Mouse (Mus musculus) gastrocnemius, adult 2 months (tissue): ENCODE results near the gene Sec31b. TPM values are rescaled to one million over a fixed set of nuclear protein-coding genes. Genes with fewer than 3 reads are reported as not detected.

Experiments
- DNase-seq: peaks from one replicate; pipeline ENCODE4 v3.0.0; 2022
- H3K27ac ChIP-seq: fragments of 200-600 bp; 2 replicates; pipeline ENCODE4 v1.8.1; 2022; ENCODE audit warnings: mild to moderate bottlenecking
- H3K4me3 ChIP-seq: fragments of 200-600 bp; 2 replicates; pipeline ENCODE4 v1.8.1; 2022; ENCODE audit warnings: mild to moderate bottlenecking, moderate library complexity
- CTCF ChIP-seq: fragments of 200-600 bp; IDR thresholded peaks from 2 replicates; pipeline ENCODE4 v1.8.1; 2022; ENCODE audit warnings: antibody characterized with exemption, mild to moderate bottlenecking, moderate library complexity
- intact Hi-C: fragments of 180-260 bp; cut with DNase I; formaldehyde crosslinking; loops from one replicate; pipeline ENCODE4 v1.15.1; 2025
- total RNA-seq, 2 experiments: library from RNA; stranded (reverse); gene quantifications; 2 replicates each; pipeline ENCODE4 v1.2.3; 2021

The Sec31b gene
- total RNA-seq, 2 experiments from 2014 or later = 19.0 to 21.9 TPM

DNA sequence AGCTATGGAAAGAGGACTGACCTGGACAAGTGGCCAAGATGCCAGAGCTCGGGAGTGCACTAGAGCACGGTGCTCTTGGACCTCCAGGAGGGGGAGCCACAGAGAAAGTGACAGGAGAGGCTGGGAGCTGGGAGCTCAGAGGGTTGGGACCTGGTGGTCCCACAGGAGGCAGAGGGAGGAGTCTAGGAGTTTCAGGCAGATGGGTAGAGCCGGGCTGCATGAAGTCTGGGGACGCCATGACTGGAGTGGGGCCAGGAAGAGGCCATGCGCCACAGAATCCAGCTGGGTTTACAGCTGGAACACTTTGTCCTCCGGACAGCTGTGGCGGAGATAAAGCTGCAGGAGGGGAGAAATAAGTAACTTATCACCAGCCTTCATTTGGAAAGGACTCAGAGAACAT, 26.5 kb downstream of the Sec31b start:
- no peak overlapping the region for H3K4me3 ChIP-seq
- H3K27ac ChIP-seq = no peak overlapping the region
- intact Hi-C loops = no loop called here
- peak; percentile 41 for TF ChIP-seq CTCF
- DNase-seq = peak; percentile 56

DNA sequence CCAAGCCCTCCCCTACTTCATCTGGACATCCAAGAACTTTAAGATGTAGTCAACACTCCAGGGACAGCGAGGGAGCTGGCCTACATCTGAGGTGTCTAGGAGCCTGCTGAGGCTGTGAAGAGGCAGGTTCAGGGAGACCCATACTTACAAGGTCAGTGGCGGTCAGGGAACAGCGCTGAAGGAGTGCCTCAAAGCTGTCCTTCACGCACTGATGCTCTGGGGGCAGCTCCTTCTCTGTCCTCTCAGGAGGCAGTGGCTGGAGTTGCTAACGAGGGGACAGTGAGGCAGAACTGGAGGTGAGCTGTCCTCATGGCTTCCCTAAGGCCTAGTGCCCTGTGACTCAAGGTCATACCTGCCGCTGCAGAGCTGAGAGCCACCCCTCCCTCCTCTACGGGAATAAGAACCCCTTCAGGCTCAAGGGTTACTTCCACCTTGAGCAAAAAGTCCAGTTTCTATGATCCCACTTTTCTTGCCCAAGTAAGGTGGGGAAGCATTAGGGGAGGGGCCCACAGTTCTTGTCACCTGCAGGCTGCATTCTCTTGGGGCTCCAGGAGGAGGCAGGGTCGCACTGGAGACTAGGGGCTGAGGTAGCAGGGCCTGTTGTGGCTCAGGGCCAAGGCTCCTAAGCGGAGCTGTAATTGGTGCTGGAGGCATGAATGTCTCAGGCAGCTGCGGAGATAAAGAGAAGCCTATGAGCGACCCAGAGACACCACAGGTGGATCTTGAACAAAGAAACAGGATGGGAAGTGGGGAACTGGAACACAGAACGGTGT, 27.5 kb downstream of the Sec31b start:
- no peak for TF ChIP-seq CTCF
- H3K27ac ChIP-seq = no peak overlapping the region
- DNase-seq = no peak
- intact Hi-C loops = no loop called here
- H3K4me3 ChIP-seq = no peak overlapping the region

DNA sequence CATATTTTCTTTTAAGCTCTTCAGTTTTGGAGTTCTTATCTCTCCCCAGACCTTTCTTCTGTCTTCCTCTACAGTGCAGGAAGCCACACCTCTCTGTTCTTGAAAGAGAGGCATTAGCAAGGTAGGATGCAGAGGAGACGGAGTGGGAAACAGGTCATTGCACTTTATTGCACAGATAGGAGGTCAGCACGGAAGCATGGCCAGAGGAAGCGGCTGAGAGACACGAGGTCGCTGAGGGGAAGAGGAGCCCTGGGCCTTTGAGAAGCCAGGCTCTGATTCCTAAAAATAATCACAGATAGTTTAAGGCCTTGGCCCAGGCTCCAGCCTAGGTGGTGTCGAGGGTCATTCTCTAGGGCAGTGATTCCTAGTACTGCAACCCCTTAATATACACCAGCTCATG, 29.9 kb downstream of the Sec31b start:
- H3K4me3 ChIP-seq = no peak overlapping the region
- H3K27ac ChIP-seq = no peak overlapping the region
- intact Hi-C loops = no loop called here
- no peak for TF ChIP-seq CTCF
- no peak for DNase-seq

DNA sequence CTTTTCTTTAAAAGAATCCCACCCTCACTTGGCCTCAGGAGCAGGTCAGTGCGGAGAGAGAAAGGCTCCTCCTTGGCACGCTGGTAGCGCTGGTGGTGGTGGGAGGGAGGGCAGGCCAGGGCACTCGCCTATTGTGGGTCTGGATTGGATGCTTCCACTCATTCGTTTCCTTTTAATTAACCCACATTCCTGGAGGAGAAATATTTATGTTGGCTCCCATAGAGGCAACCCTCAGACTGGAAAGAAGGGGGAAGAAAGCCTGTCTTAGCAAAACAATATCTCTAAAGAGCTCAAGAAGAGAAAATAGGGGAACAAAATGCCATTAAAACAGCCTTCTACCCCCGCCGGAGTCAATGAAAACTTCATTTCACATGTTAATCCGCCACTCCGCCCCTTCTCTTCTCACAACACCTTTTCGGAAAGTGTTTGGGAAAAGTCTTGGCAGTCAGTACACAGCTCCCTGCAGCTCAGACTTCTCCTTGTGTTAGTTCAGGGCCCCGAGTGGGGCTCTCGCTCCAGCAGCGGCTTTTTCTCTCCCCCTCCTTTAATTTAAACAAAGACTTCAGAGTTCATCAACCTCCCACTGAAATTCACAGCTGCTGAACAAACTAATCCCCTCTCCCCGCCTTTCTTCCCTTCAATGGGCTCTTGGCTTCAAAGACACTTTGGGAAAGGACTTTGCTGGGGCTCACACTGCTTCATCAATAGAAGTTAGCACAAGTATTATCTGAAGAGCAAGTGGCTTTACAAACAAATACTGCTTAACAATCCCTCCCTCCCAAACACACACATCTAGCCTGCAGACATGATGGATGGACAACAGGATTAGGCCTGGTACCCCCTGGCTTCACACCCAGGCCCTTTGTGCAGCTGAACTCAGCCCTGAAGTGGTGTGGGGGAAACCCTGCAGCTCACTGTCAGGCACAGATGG, 30.9 kb downstream of the Sec31b start:
- Histone ChIP-seq H3K27ac (no peak overlapping the region), H3K4me3 (no peak overlapping the region)
- intact Hi-C loops = no loop called here
- DNase-seq = no peak
- no peak for TF ChIP-seq CTCF

DNA sequence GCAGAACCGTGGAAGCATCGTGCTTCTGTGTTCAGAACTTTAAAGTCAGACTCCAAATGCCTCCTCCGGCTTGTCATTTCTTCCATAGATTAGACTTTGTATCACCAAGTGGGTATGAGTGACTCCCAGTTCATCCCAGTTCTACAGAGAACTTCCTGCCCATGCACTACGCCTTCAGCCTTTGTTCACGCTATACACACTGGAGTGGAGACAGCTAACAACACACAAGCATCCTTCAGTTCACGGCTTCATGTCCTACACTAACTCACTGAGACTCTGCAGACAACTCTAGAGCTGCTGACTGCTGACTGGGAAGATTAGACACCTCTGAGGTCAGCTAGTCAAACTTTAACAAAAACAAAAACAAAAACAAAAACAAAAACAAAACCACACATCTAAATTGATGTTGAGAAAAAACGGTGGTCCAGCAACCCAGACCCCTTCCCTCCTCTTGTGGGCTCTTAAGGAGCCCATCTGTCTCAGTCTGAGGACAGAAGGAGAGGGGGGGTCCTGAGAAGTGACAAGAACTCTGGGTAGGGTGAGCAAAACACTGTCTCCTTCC, 31.7 kb downstream of the Sec31b start:
- no peak overlapping the region for H3K27ac ChIP-seq
- H3K4me3 ChIP-seq = no peak overlapping the region
- TF ChIP-seq CTCF = no peak
- intact Hi-C loops = no loop called here
- no peak for DNase-seq

DNA sequence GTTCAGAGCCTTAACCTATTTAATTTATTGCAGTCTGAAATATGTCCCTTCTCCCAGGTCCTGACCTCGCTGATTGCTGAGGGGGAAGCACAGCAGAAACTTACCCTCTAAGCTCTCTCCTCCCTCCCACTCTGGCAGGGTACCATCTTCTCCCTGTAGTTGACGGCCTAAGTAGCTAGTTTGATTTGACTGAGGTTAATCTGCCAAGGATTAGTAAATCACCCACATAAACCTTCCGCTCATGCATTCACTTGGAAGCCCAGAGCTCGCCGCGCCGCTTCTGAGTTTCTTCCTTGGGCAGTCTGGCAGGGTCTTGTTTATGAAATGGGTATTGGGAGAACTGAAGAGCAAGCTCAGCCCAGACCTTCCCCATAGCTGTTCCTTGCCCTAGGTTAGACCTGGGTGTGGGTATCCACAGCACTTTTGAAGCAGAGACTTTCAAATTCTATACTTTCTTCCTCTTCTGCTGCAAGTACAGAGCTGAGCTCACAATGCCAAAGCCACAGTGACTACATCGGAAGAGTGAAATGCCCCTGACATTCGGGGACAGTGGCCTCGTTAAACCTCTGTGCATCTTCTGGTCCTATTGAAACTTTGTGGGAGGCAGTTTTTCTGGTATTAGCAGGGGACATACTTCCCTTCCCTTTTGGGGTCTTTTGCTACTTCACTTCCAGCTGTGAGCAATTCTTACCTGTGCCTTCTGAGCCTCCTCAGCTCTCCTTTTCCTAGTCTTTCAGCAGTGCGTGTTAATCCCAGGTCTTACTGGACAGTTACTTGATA, 32.4 kb downstream of the Sec31b start:
- no peak overlapping the region for H3K27ac ChIP-seq
- H3K4me3 ChIP-seq = no peak overlapping the region
- TF ChIP-seq CTCF = no peak
- intact Hi-C loops = no loop called here
- no peak for DNase-seq

DNA sequence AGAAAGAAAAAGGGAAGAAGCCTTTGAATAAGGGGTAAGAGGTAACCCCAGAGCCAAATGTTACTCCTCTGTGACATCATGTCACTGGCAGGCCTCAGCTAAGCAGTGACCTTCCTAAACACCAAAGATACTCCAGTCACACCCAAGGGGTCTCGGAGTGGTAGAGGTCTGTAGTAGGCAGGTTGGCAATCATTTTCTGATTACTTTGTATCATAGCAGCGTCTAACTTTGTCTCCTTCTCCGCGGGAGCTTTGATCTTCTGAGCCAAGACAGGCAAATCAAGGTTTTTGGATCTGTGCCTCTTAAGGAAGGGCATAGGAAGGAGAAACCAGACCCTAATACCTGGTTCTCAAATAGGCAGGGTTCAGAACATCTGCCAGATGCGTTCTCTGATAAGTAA, 33.1 kb downstream of the Sec31b start:
- intact Hi-C loops = no loop called here
- Histone ChIP-seq H3K27ac (no peak overlapping the region), H3K4me3 (no peak overlapping the region)
- DNase-seq = no peak
- no peak for TF ChIP-seq CTCF

DNA sequence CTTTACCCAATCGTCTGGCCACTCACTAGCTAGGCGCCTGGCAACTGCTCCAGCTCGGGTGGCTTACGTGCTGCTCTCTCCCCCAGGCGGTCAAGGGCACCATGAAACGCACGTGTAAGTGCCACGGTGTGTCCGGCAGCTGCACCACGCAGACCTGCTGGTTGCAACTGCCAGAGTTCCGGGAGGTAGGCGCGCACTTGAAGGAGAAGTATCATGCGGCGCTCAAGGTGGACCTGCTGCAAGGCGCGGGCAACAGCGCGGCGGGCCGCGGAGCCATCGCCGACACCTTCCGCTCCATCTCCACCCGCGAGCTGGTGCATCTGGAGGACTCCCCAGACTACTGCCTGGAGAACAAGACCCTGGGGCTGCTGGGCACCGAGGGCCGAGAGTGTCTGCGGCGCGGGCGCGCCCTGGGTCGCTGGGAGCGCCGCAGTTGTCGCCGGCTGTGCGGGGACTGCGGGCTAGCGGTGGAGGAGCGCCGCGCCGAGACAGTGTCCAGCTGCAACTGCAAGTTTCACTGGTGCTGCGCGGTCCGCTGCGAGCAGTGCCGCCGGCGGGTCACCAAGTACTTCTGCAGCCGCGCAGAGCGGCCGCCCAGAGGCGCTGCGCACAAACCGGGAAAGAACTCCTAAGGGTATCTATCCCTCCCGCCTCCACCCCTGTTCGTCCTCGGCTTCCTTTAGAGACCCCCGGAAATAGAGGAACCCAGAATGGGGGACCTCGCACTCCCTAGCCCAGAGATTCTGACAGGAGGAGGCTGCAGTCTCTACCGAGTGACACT, 34.0 kb downstream of the Sec31b start:
- intact Hi-C loops = no loop called here
- H3K4me3 ChIP-seq = peak overlapping the region; percentile 71
- no peak overlapping the region for H3K27ac ChIP-seq
- peak; percentile 61 for DNase-seq
- peak; percentile 38; the same call in 1 of the 2 replicates for TF ChIP-seq CTCF

DNA sequence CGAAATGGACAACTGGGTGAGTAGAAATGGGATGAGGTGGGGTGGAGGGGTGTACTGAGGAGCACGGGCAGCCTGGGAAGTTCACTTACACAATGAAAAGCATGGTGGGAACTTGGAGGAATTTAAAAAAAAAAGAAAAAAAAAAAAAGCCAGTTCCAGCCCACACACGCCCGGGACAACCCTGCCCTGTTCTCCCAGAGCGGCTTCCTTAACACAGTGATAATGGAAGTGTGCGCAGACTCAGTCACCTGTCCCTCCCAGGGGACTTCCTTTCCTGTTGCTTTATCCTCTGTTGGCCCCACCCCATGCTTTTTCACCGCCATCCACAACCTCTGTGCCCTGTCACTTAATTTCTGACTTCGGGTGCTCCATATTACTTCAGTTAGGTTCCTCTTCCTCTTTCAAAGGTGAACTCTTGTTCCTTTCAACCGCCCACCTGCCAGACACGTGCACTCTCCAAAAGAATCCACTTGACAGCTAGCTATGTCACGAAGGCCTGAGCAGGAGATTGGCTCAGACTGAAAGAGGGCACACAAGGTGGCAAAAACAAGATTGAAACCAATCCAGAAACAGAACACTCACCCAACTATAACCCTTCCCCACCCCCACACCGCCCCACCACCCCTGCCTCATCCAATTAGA, 35.0 kb downstream of the Sec31b start:
- no peak for DNase-seq
- TF ChIP-seq CTCF = no peak
- intact Hi-C loops = no loop called here
- no peak overlapping the region for H3K27ac ChIP-seq
- peak overlapping the region; percentile 71; the same call in 1 of the 2 replicates for H3K4me3 ChIP-seq

DNA sequence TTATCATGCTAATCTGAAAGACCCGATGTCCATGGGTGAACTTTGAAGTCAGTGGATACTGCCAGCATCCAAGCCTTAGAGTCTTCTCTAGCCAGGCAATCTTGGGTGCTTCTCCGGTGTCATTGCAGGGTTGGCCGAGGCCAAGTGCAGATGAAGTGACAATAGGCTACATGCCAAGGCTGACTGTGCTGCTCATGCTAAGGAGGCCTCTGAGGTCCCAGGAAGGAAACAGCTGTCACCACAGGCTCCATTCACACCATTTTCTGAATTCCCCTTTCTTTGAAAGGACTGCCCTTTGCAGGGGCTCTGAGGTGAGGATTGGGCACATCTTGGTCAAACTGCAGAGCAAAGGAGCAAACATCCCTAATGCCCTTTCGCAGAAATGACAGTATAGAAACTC, 42.9 kb downstream of the Sec31b start:
- Histone ChIP-seq H3K4me3 (no peak overlapping the region), H3K27ac (no peak overlapping the region)
- intact Hi-C loops = no loop called here
- DNase-seq = peak; percentile 60
- TF ChIP-seq CTCF = no peak

DNA sequence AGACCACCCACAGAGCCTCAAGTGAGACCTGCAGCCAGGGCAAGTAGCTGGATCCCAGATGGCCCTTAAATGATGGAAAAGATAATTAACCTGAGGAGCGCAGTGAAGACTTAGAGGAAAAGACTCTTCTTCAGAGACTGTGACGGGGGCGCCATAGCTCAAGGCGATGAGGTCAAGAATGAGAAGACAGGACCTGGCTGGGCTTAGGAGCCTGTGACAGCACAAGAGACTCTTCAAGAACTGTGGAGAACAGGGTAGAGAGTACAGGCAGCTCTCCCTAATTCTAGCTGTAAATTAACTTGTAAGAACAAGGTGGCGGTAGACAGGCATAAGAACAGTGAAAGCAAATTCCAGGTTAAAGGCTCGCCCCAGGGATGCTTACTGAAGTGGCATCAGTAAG, 43.7 kb downstream of the Sec31b start:
- H3K27ac ChIP-seq = no peak overlapping the region
- TF ChIP-seq CTCF = no peak
- intact Hi-C loops = no loop called here
- no peak for DNase-seq
- no peak overlapping the region for H3K4me3 ChIP-seq
